11 mouse cellular contexts compared by ENCODE assay signal in the genomic region with DNA sequence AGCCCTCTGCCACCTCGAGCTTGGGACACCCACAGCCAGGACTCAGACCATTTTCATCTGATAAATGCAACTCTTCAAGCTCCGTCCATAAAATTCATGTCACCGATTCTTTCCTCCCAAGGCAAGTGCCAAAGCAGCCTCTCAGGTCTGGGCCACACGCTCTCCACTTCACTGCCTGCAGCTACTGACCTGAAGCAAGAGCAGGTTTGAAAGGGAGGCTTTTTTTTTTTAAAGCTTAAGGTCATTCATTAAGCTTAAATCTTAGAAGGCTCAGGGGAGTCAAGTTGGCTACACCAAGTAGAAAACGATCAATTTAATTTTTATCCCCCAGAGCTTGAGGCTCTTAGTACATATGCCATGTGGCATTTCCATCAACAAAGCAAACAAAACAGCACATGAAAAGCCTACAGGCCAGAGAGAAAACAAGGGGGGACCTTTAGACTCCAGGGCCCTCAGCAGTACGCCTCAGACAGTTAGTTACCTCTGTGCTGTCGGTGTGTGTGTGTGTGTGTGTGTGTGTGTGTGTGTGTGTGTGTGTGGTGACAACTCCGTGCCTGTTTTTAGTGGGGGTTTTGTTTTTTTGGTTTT. TPM values are rescaled to one million over a fixed set of nuclear protein-coding genes. Genes with fewer than 3 reads are reported as not detected.
DNase-seq lines count a peak whose midpoint lies in the region; ATAC-seq lines count a peak whose summit lies in the region.
"Had no signal": no experiment of that assay in that cellular context is flagged by ENCODE, and none has a peak within 500 bp of the region (broad histone marks: within the 10 kb centered on the region; RNA-seq: fewer than 3 reads in every experiment).

No protein-coding gene starts in this region.

- ATAC-seq in intestine, embryonic 15.5 days = no peak

- no peaks in the 10 kb centered on the region for H3K9me3 ChIP-seq in embryonic facial prominence, embryonic 10.5 days
- no peaks in the 10 kb centered on the region for H3K9me3 ChIP-seq in intestine, embryonic 15.5 days
- H3K9me3 ChIP-seq: G1E; liver, embryonic 15.5 days had no signal

- H3K27me3 ChIP-seq in embryonic facial prominence, embryonic 10.5 days (replicated peaks; ENCODE audit: low read depth, poor library complexity, severe bottlenecking) = peaks cover 12% of the 10 kb centered on the region
- no peaks in the 10 kb centered on the region for H3K27me3 ChIP-seq in intestine, embryonic 15.5 days (replicated peaks)
- H3K27me3 ChIP-seq: liver, embryonic 15.5 days had no signal

- H3K36me3 ChIP-seq in embryonic facial prominence, embryonic 10.5 days (replicated peaks) = no peaks in the 10 kb centered on the region
- H3K36me3 ChIP-seq in intestine, embryonic 15.5 days = no peaks in the 10 kb centered on the region
- H3K36me3 ChIP-seq: liver, embryonic 15.5 days had no signal

- DNase-seq in kidney, adult 11 months = peak; percentile 55
- no peak for DNase-seq in kidney, adult 8-10 months
- DNase-seq in embryonic facial prominence, embryonic 10.5 days (ENCODE audit: low spot score) = no peak
- DNase-seq in kidney, postnatal 25 days = peak; percentile 44 to 75
- no peak for DNase-seq in B cell, adult 2 months
- no peak for DNase-seq in spleen, postnatal 14 days (ENCODE audit: low spot score in 2 of 2)
- DNase-seq: cerebellum, adult 18-20 months; gastrocnemius, postnatal 25 days had no signal

- H3K4me1 ChIP-seq in embryonic facial prominence, embryonic 10.5 days = peaks cover 87% of the 10 kb centered on the region
- H3K4me1 ChIP-seq in intestine, embryonic 15.5 days (replicated peaks) = peaks cover 57% of the 10 kb centered on the region

- 51% methylated on average over 8 of the region's 8 CpGs for WGBS in embryonic facial prominence, embryonic 10.5 days
- 55% methylated on average over 8 of the region's 8 CpGs for WGBS in intestine, embryonic 15.5 days

- peak overlapping the region; percentile 62 for H3K27ac ChIP-seq in embryonic facial prominence, embryonic 10.5 days (replicated peaks)
- peak overlapping the region; percentile 60 for H3K27ac ChIP-seq in intestine, embryonic 15.5 days
- H3K27ac ChIP-seq: liver, embryonic 15.5 days had no signal

- 0 out of 2 replicates have a peak overlapping the region, but pooled peaks have one; percentile 13 for H3K9ac ChIP-seq in intestine, embryonic 15.5 days
- H3K9ac ChIP-seq: liver, embryonic 15.5 days had no signal

- no peak overlapping the region for H3K4me2 ChIP-seq in intestine, embryonic 15.5 days (replicated peaks)

- no peak overlapping the region for H3K4me3 ChIP-seq in embryonic facial prominence, embryonic 10.5 days
- H3K4me3 ChIP-seq in intestine, embryonic 15.5 days (replicated peaks) = no peak overlapping the region
- H3K4me3 ChIP-seq: liver, embryonic 15.5 days had no signal

RNA-seq across cellular contexts. Expression of gene Ccdc88c, which starts 15.7 kb away (rescaled TPM):
- 10.8 and 12.5 TPM in 2 replicates for polyA plus RNA-seq in embryonic facial prominence, embryonic 10.5 days (2016; fragmentation: Nextera tagmentation; extraction: Ambion mirVana)
- 13.6 and 14.9 TPM in 2 replicates for polyA plus RNA-seq in intestine, embryonic 15.5 days (2015; fragmentation: Nextera tagmentation; extraction: Ambion mirVana)

Comparison
In these comparisons a context has a peak if more than half of its experiments do, and no peak if none do; other contexts are left out.
1. DNase-seq: peak in kidney, adult 11 months (single experiment) and kidney, postnatal 25 days (2 of 2); none in kidney, adult 8-10 months (0 of 2), embryonic facial prominence, embryonic 10.5 days (single experiment), B cell, adult 2 months (0 of 2) and spleen, postnatal 14 days (0 of 2).